Mouse (Mus musculus) liver, adult 2 months (tissue): ENCODE measurements around the gene Tekt1.
A peak's percentile ranks its signal among the peaks of the same experiment; 100 is the strongest.

Experiments
- CTCF ChIP-seq: fragments of 200-500 bp; IDR thresholded peaks from 2 replicates; pipeline ENCODE4 v1.5.1; 2011; ENCODE audit warnings: low read depth, low read length, control low read depth
- POLR2A ChIP-seq: fragments of 200-500 bp; IDR thresholded peaks from 2 replicates; pipeline ENCODE4 v1.6.1; 2011; ENCODE audit warnings: low read length, control low read depth; ENCODE audit not compliant: insufficient read depth; ENCODE audit errors: extremely low read depth

DNA sequence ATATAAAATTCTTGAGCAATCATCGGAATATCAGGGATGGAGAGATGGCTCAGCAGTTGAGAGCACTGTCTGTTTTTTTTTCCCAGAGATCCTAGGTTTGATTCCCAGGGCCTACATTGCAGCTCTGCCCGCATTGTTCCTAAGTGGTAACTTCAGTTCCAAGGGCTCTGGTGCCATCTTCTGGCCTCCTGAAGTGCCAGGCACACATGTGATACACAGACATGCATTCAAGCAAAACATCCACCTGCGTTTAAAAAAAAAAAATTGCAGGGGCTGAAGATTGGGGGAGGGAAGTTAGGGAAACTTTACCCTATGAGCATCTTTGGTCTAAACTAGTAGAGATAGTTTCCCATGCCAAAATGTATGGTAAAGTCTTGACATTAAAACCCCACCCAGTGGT lies 37.8 kb downstream of the Tekt1 start:
- TF ChIP-seq POLR2A (no peak), CTCF (peak; percentile 72)
